Mouse (Mus musculus) lung, postnatal 14 days (tissue): ENCODE measurements around the gene Mtcl1.
"Not testable (repeated sequence)": the region's sequence is repeated elsewhere in the genome, so short reads cannot be mapped to it uniquely, and the experiment has no call there.

Experiments
- DNase-seq: peaks from one replicate; pipeline ENCODE4 v3.0.0; 2021

Gene Mtcl1

DNA sequence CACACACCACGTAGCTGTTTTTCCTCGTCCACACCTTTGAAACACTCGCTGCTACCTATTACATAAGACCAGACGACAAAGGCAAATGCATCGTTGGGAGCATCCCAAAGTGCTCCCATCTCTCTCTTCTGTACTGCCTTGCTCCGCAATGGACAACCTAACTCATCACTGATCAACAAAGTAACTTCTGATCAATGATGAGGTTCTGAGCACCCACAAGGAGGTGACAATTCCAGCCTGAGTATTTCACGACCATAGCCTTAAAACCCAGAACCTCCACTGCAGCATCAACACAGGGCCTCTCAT, 2.6 kb downstream of the Mtcl1 start:
- DNase-seq: no peak

DNA sequence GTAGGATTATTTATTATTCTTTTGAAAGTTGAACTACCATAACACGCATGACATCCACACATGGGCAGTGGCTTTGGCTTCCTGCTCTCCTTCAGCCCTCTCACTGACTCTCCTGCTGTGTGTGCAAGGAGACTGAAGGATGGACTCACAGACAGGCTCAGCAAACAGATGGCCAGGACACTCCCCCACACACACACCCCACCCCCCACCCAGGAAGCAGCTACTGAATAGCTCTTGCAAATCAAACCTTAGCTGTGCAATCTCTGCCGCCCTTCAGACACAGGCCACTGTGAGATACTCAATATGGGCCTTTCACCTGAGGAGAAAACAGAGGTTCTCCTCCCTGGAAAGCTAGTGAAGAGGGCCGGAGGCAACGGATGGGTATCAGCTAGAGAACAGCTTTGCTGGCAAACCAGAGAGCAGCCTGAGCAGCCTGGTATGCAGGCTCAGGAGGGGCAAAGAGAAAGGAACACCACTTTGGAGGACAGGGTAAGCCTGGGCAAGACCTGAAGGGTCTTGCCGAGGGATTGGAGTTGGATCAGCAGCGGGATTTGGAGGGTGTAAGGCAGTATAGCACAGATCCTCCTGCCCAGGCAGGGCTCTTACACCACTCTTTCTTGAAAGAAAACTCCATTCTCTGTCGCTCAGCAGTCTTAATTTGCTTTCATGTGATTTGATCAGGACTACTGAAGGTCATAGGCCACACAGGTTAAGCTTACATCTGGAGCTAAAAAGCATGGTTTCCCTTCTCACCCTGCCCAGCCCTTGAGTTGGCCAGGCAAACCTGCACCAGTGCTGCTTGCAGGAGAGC, 3.1 kb downstream of the Mtcl1 start:
- no peak for DNase-seq

DNA sequence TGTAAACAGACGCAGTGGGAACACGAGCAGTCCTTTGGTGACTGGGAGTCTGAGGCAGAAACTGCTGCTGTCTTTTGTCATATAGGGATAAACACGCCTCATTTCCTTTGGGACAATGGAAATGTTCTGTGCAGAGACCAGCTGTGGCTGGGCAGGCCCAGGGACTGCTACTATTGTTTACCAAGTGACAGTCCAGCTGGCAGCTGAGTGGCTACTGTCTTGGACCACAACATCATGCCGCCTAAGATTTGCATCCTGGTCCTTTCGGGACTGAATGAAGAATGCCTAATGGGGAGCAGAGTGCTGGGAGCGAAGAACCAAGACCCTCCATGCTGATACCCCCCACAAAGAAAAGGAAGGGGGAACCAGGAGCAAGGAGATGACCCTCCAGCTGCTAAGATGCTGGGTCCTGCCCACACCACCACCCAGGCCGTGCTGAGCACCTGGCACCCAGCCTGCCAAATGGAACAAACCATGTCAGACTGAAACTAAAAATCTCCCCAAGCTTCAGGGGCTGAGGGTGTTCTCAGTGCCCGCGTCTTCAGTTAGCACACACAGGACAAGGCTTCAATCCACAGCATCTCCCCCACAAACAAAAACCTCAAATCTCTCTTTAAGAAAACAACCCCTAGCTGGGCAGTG, 5.4 kb downstream of the Mtcl1 start:
- DNase-seq: no peak

DNA sequence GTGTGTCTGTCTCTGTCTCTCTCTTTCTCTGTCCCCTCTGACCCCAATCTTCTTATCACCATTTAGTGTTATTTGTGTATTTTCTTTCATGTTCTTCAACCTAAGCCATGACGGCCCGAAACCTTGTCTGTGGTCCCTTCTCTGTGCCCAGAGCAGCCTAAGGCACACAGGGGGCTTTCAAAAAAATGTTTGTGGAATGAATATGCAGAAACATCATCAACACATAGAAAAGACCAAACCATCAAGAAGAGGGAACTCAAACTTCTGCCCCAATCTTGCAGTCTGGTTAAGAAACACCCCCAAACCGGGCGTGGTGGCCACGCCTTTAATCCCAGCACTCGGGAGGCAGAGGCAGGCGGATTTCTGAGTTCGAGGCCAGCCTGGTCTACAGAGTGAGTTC, 9.7 kb downstream of the Mtcl1 start:
- no peak for DNase-seq

DNA sequence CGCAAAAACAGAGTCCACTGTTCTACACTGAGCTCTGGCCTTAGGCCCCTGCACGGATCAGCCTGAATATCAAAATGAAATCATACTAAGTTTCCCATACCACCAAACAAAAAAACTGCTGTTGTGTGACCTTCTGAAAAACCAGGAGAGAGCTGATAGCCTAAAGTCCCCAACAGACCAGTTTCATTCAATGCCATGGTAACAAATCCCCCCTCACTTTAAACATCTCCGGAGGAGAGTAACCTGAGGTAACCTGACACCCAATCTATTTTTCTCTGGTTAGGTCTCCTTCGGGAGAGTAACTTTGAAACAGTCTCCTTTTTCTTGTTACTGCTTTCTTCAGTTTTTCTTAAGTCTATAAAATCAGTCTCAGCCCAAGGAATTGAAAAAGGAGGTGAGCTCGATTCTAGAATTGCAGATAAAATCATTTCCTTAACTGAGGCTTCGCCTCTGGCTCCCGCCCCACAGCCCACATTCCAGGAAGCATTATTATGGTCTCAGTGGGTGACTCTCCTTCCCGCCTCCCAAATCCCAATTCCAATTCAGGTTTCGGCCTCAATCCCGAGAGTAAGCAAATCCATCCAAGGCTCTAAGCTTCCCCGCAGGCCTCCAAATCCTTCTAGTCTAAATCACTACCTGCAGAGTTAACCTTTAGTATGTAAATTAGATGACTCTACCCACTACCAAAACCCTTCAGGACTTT, 10.3 kb downstream of the Mtcl1 start:
- DNase-seq: no peak

DNA sequence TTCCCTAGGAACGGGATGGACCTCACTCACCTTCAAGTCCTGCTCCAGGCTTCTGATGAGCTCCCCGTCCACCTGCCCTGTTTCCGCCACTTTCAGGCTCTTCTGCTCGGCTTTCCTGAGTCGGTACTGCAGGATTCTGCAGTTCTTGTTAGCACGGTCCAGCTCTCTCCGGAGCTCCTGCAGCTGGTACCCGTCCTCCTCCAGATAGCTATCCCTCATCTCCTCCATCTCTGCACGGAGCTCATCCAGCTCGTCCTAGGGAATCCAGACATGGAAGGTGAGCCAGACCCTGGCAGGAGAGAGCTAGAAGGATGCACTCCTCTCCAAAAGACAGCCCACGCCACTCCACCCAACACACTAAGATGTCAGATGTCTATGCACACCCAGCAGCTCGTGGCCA, 11.4 kb downstream of the Mtcl1 start:
- no peak for DNase-seq

DNA sequence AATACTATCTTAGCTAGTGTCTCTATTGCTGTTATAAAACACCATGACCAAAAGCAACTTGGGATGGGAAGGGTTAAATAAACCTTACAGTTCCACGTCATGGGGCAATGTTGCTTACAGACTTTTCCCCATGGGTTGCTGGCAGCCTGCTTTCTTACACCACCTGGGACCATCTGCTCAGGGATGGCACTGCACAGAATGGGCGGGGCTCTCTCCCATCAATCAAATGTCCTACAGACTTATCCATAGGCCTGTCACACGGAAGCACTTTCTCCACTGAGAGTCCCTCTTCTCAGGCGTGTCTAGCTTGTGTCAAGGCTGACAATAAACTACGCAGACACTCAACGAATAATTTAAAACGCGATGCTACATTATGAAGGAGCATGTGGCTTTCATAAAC, 12.7 kb downstream of the Mtcl1 start:
- no peak for DNase-seq

DNA sequence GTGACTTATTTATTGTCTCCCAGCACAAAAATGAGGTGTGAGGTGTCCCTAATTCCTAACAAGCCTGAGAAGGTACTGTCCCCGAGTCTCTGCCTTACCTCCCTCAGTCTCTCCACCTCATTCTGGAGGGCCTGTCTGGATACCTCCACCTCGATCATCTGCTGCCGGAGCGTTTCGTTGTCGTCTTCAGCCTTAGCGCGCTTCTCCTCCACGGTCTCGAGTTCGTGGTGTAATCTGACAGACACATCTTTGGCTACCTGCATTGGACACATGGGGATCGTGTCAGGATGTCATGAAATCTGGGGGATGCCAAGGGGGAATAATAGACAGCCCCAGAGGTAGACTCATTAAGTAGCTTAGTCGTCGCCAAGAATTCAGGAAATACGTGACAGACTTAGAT, 13.6 kb downstream of the Mtcl1 start:
- no peak for DNase-seq

DNA sequence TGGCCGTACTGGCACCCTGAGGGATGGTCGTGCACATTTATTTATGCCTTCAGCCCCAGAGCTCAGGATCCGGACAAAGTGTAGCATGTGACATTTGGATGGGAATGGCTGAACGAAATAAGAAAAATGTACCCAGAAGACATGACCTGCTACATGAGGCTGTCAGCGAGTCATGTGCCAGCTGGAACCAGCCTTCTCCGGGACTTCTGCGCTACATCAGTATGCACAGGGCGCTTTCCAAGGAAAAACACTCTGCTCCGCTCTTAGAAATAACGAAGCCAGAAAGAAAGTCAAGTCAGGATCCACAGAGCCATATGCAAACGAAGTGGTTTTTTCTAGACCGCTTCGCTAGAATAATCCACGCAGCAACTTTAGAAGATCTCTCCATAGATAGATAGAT, 14.5 kb downstream of the Mtcl1 start:
- DNase-seq: no peak

DNA sequence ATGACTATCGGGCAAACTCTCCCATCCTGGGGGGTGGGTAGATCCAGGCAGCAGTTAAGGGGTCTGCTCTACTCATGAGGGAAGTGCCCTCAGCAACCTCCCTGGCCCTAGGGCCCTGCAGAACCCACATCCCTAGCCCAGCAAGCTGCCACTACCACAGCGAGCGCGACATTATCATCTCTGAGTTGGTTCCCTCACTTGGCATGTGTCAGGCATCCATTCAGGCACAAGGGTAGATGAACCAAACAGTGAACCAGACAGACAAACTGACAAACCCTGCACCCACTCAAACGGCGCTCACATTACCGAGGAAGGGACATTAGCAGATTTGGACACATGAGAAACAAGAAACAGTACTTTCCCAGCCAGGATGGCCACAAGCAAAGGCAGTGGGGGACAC, 15.0 kb downstream of the Mtcl1 start:
- no peak for DNase-seq

DNA sequence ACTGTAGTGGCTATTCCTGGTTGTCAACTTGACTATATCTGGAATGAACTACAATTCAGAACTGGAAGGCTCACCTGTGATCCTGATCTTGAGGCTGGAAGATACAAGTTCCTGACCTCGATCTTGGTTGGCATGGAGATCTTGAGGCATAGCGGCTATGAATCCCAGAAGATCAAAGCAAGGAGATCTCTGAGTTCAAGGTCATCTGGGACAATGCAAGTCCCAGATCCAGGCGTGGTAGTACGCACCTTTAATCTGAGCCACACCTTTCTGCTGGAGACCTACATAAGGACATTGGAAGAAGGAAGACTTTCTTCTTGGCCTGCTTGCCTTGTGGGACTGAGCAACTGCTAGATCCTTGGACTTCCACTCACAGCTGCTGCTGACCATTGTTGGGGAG, 24.9 kb downstream of the Mtcl1 start:
- DNase-seq: not testable (repeated sequence)

DNA sequence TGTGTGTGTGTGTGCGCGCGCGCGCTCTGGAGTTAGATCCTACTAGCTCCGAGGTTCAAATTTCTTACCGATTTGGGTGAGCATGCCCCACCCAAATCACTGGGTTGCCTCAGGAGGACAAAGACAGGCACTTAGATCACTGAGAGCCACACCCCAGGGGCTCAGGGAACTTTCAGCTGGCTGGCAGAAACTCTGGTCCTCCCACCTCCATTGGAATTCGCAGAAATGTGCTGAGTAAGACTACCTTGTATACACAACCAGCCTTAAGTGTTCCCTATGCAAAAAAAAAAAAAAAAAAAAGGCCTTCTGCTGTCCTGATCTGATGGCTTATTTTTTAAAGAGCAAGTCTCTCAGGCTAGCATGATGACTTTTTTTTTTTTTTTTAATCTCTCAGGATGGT, 30.1 kb downstream of the Mtcl1 start:
- no peak for DNase-seq

DNA sequence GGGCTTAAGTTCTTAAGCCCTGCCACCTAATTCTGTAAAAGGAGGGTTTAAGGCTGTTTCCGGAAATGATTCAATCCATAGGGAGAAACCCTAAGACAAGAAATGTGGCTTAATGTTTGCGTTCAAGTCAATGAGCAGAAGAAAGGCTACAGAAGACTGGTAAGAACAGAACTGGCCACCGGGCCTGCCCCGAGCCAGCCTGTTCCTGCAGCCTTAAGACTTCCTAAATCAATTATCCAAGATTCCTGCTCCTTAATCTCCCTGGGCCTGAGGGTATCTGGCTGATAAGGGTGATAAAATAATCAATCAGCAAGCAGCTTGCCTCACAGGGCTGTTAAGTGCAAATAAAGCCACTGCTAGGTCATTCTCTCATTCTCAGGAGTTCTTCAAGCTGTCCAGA, 31.8 kb downstream of the Mtcl1 start:
- no peak for DNase-seq

DNA sequence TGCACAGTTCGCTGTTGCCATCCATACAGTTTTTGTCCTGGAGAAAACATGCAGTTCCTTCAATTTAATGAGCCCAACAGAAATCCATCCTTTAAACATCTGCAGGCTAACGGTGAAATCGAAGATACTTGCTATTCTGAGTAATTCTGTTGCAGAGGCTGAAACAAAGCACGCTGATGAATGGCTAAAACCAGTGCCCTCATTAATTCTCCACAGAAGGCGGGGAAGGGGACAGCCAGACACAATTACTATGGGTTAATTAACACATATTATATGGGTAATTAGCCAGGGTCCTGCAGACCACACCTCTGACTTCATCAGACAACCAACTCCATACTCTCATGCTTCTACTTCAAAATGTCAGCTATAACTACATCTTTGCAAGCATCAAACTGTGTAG, 32.2 kb downstream of the Mtcl1 start:
- DNase-seq: no peak

DNA sequence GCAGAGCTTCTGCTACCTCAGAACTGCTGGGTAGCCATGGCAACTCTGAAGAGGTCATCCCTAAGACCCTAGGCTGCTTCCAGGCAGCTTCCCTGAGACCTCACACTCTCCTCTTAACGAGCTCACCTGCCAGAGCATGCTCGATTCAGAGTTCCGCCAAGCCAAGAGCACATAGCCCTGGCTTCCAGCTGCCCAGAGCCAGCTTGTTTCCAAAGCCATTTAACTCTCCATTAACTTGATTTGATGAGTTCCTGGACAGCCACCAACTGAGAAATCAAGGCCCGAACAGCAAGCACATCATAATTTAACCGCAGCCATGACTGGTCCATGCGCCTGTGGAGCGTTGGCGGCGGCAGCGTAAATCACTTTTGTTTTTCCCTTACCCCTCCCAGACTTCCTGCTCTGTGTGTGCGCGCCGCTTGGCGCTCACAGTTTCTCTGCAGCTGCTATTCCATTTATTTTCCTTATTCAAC, 32.7 kb downstream of the Mtcl1 start:
- peak; percentile 32 for DNase-seq

DNA sequence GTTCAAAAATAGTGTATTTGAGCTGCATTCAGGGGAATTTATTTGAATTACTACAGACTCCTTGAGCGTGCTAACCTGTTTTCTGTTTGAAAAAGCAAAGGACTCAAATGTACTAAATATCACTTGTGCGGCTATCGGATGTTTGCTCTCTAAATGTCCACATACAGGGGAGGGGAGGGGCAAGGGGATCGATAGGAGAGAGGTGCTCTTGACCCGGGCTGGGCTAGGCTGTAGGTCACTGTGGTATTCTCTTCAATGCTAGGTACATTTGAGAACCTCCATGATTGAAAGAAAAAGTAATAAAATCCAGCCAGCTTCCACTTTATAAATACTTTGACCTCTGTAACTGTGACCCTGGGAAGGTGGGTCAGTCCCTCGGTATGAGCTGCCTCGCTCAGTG, 33.1 kb downstream of the Mtcl1 start:
- no peak for DNase-seq

DNA sequence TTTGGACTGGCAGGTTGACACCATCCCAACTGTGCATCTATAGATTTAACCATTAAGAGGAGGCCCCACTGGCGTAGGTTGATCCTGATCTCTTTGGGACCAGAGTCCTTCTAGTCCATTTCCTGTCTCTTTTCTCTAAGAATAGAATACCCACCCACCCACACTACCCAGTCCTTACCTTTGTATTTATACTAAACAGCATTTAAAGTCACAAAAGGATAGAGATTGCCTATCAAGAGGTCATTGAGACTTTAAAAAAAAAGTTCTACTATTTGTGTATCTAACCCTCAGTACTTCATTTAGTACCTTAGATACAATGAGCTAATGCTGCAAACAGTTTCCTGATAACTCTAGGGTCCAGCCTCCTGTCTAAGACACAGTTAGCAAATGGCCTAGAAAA, 35.2 kb downstream of the Mtcl1 start:
- DNase-seq: no peak

DNA sequence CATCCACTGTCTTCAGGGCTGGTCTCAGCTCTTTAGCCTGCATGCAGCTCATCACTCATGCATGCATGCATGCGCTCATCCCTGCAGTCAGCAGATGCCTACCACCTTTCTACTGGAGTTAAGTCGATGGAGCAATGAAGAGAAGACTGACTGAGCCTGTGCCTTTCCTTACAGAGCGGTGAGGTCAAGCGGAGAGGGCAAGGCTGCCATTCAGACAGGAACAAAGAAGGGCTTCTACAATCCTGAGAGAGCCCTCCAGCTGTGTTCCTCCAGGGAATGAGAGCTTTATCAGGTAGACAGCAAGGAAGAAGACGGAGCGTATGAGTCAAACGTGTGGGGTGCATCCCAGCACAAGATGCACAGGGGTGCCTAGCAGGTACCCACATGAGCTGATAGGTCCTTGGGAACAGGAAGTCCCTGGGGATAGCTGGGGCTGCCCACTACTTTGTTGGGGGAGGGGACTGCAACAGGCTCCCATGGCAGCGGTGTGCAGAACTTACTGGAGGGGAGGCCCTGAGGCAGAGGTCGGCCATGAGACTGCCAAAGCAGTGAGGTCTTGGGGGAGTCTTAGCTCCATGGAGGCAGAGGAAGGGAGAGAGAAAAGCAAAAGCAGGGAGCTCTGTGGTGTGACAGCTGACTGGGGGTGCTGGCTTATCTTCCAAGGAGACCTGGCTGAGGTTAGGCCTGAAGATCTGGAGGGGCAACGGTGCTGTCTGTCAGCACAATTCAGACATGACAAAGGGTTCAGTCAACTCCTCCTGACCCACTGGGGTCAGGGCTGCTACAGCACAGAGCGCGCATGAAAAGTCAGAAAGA, 37.2 kb downstream of the Mtcl1 start:
- no peak for DNase-seq

DNA sequence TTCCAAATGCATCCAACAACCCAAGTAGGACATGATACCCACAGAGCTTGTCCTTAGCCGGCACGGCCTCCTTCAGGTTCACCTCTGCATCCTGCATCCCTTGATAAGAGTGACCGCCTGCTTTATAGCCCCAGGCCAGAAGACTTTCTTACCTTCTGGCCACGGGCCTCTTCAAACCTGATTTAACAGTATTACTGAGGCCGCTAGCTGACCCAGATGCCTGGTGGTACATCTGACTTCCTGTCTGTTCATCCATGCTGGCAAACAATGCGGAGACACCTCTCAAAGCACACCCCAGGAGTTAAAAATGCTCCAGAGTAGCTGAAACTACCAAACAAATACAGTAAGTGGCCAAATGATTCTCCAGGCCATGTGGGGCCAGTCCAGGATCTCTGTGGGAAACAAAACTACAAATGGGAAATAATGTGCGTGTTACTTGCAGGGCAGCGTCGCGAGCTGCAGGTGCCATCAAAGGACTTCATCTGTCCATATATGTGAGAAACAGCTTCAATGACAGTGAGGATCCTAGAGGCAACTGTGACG, 38.6 kb downstream of the Mtcl1 start:
- DNase-seq: no peak

DNA sequence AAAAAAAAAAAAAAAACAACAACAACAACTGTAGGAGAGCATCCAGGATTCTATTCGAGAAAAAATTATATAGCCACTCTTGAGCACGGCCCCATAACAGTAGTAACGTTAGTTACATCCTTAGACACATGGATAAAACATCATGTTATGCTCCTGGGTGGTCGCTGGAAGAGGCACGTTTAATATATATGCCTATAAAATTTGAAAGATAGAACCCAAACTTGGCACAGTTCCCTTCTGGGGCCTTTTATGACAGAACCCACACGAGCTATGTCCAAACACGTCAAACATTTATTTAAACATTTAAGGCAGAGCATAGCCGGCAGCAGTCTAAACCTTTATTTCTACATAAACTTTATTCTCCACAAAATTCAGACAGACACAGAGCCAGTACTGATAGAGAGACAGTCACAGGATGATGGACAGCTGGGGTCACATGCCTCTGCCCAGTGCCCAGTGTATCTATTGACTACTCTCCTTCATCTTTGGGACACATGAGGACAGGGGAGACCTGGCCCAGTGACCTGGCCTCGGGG, 40.4 kb downstream of the Mtcl1 start:
- DNase-seq: no peak

DNA sequence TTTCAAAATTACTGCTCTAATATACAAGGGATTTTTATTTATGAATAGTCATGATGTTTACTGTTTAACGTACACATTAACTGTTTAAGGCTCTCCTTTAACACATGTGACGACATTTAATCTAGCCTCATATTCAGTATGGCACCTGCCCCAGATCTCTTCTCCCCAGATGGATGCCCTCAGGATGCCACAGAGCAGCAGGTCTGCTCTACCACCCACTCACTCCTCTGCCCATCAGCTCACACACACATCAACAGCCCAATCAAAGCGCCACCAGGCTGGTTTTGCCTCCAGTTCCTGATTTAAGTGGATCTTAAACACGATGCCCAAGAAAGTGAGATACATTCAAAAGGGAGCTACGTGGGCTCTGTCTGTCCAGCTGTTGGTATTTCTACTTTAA, 41.1 kb downstream of the Mtcl1 start:
- no peak for DNase-seq

DNA sequence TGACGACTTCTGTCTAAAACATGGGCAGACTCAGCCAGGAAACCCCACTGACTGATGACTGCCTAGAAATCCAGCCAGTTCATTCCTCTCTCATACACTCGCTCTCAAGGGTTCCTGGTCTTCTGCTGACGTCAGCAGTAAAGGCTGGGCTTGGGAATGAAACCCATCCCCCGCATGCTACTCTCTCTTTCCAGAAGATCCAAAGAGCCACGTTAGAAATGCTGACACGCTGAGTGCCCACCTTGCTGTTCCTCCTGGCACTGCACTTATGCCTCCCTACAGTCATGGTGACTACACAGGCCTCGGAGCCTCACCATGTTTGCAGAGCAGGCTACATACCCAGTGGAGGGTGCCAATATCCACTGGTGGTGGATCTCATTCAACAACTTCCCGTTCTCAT, 41.7 kb downstream of the Mtcl1 start:
- DNase-seq: no peak

DNA sequence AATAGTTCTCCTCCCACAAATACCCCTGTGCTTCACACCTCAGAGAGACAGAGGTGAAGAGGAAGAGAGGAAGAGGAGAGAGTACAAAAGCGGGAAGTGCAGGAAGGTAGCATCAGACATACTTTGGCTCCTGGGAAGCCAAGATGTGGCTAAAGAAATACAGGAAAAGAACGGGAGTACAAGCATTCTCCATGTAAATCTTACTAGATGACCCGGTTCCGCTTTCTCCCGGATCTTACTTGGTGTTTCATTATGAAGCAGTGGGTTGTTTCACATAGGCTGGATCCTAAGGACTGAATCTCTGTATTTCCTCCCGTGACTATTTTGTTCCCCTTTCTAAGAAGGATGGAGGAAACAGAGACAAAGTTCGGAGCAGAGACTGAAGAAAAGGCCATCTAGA, 43.9 kb downstream of the Mtcl1 start:
- DNase-seq: no peak
